Mouse (Mus musculus): Measurements from ENCODE around the gene Hprt. TPM values are rescaled to one million over a fixed set of nuclear protein-coding genes. Genes with fewer than 3 reads are reported as not detected.

The Hprt gene
- polyA plus RNA-seq, 1 experiment = 6.2 TPM

- Histone ChIP-seq H3K36me3 (ENCODE audit: control insufficient read depth, insufficient read depth, low read length) (no peaks in the 10 kb centered on the region), H3K27ac (ENCODE audit: control insufficient read depth, insufficient read depth, low read depth, low read length) (no peak overlapping the region), H3K27me3 (ENCODE audit: control insufficient read depth, insufficient read depth, low read length) (no peaks in the 10 kb centered on the region), H3K4me3 (ENCODE audit: control insufficient read depth, low read depth, low read length) (no peak overlapping the region), H3K4me1 (ENCODE audit: control insufficient read depth, insufficient read depth, low read length) (no peaks in the 10 kb centered on the region; the same call in 1 of the 2 replicates)
- TF ChIP-seq POLR2A (IDR thresholded peaks at IDR 0.05; ENCODE audit: control insufficient read depth, low read depth, low read length) (no peak), CTCF (IDR thresholded peaks at IDR 0.05; ENCODE audit: control insufficient read depth, insufficient read depth, insufficient replicate concordance, low read depth, low read length) (no peak)
Measured at GRCm38 (mm10) chrX:53041006-53041405, 53.1 kb downstream of the Hprt start.

- no peak overlapping the region for H3K4me3 ChIP-seq (ENCODE audit: control insufficient read depth, low read depth, low read length)
- no peak overlapping the region; the same call in 1 of the 2 replicates for H3K27ac ChIP-seq (ENCODE audit: control insufficient read depth, insufficient read depth, low read depth, low read length)
- TF ChIP-seq POLR2A (IDR thresholded peaks at IDR 0.05; ENCODE audit: control insufficient read depth, low read depth, low read length) (no peak), CTCF (IDR thresholded peaks at IDR 0.05; ENCODE audit: control insufficient read depth, insufficient read depth, insufficient replicate concordance, low read depth, low read length) (no peak)
- H3K36me3 ChIP-seq (ENCODE audit: control insufficient read depth, insufficient read depth, low read length) = no peaks in the 10 kb centered on the region
- H3K27me3 ChIP-seq (ENCODE audit: control insufficient read depth, insufficient read depth, low read length) = no peaks in the 10 kb centered on the region
- H3K4me1 ChIP-seq (ENCODE audit: control insufficient read depth, insufficient read depth, low read length) = no peaks in the 10 kb centered on the region; the same call in 1 of the 2 replicates
Measured at GRCm38 (mm10) chrX:53045187-53045903, 57.4 kb downstream of the Hprt start.

- H3K4me1 ChIP-seq (ENCODE audit: control insufficient read depth, insufficient read depth, low read length) = no peaks in the 10 kb centered on the region; the same call in 1 of the 2 replicates
- H3K36me3 ChIP-seq (ENCODE audit: control insufficient read depth, insufficient read depth, low read length) = no peaks in the 10 kb centered on the region
- H3K27me3 ChIP-seq (ENCODE audit: control insufficient read depth, insufficient read depth, low read length) = no peaks in the 10 kb centered on the region
- H3K4me3 ChIP-seq (ENCODE audit: control insufficient read depth, low read depth, low read length) = no peak overlapping the region
- TF ChIP-seq POLR2A (IDR thresholded peaks at IDR 0.05; ENCODE audit: control insufficient read depth, low read depth, low read length) = no peak
- TF ChIP-seq CTCF (IDR thresholded peaks at IDR 0.05; ENCODE audit: control insufficient read depth, insufficient read depth, insufficient replicate concordance, low read depth, low read length) = no peak
- H3K27ac ChIP-seq (ENCODE audit: control insufficient read depth, insufficient read depth, low read depth, low read length) = no peak overlapping the region
Measured at GRCm38 (mm10) chrX:53046033-53046432, 58.1 kb downstream of the Hprt start.

GRCm38 (mm10) chrX:53046911-53047310 is 59.0 kb downstream of the Hprt start:
- no peaks in the 10 kb centered on the region for H3K27me3 ChIP-seq (ENCODE audit: control insufficient read depth, insufficient read depth, low read length)
- H3K4me3 ChIP-seq (ENCODE audit: control insufficient read depth, low read depth, low read length) = no peak overlapping the region
- no peaks in the 10 kb centered on the region; the same call in 1 of the 2 replicates for H3K4me1 ChIP-seq (ENCODE audit: control insufficient read depth, insufficient read depth, low read length)
- no peak for TF ChIP-seq CTCF (IDR thresholded peaks at IDR 0.05; ENCODE audit: control insufficient read depth, insufficient read depth, insufficient replicate concordance, low read depth, low read length)
- no peak for TF ChIP-seq POLR2A (IDR thresholded peaks at IDR 0.05; ENCODE audit: control insufficient read depth, low read depth, low read length)
- H3K27ac ChIP-seq (ENCODE audit: control insufficient read depth, insufficient read depth, low read depth, low read length) = no peak overlapping the region
- H3K36me3 ChIP-seq (ENCODE audit: control insufficient read depth, insufficient read depth, low read length) = no peaks in the 10 kb centered on the region

- H3K27me3 ChIP-seq (ENCODE audit: control insufficient read depth, insufficient read depth, low read length) = no peaks in the 10 kb centered on the region
- H3K27ac ChIP-seq (ENCODE audit: control insufficient read depth, insufficient read depth, low read depth, low read length) = no peak overlapping the region
- no peak overlapping the region for H3K4me3 ChIP-seq (ENCODE audit: control insufficient read depth, low read depth, low read length)
- H3K4me1 ChIP-seq (ENCODE audit: control insufficient read depth, insufficient read depth, low read length) = peaks cover 11% of the 10 kb centered on the region
- no peaks in the 10 kb centered on the region for H3K36me3 ChIP-seq (ENCODE audit: control insufficient read depth, insufficient read depth, low read length)
- TF ChIP-seq CTCF (IDR thresholded peaks at IDR 0.05; ENCODE audit: control insufficient read depth, insufficient read depth, insufficient replicate concordance, low read depth, low read length) = no peak
- TF ChIP-seq POLR2A (IDR thresholded peaks at IDR 0.05; ENCODE audit: control insufficient read depth, low read depth, low read length) = no peak
Measured at GRCm38 (mm10) chrX:53049196-53049595, 61.3 kb downstream of the Hprt start.

- H3K27ac ChIP-seq (ENCODE audit: control insufficient read depth, insufficient read depth, low read depth, low read length) = no peak overlapping the region
Measured at GRCm38 (mm10) chrX:53050353-53050752, 62.4 kb downstream of the Hprt start.

GRCm38 (mm10) chrX:53052652-53053500 is 64.9 kb downstream of the Hprt start:
- H3K27me3 ChIP-seq (ENCODE audit: control insufficient read depth, insufficient read depth, low read length) = no peaks in the 10 kb centered on the region
- peaks cover 16% of the 10 kb centered on the region for H3K4me1 ChIP-seq (ENCODE audit: control insufficient read depth, insufficient read depth, low read length)
- TF ChIP-seq POLR2A (IDR thresholded peaks at IDR 0.05; ENCODE audit: control insufficient read depth, low read depth, low read length) (no peak), CTCF (IDR thresholded peaks at IDR 0.05; ENCODE audit: control insufficient read depth, insufficient read depth, insufficient replicate concordance, low read depth, low read length) (no peak)
- no peak overlapping the region for H3K4me3 ChIP-seq (ENCODE audit: control insufficient read depth, low read depth, low read length)
- peak overlapping the region; percentile 39; the same call in 1 of the 2 replicates for H3K27ac ChIP-seq (ENCODE audit: control insufficient read depth, insufficient read depth, low read depth, low read length)
- no peaks in the 10 kb centered on the region for H3K36me3 ChIP-seq (ENCODE audit: control insufficient read depth, insufficient read depth, low read length)

More at GRCm38 (mm10) chrX:53050353-53050752, 62.4 kb downstream of the Hprt start:
- H3K27me3 ChIP-seq (ENCODE audit: control insufficient read depth, insufficient read depth, low read length) = no peaks in the 10 kb centered on the region
- no peaks in the 10 kb centered on the region for H3K36me3 ChIP-seq (ENCODE audit: control insufficient read depth, insufficient read depth, low read length)
- H3K4me3 ChIP-seq (ENCODE audit: control insufficient read depth, low read depth, low read length) = no peak overlapping the region
- TF ChIP-seq CTCF (IDR thresholded peaks at IDR 0.05; ENCODE audit: control insufficient read depth, insufficient read depth, insufficient replicate concordance, low read depth, low read length) (no peak), POLR2A (IDR thresholded peaks at IDR 0.05; ENCODE audit: control insufficient read depth, low read depth, low read length) (no peak)
- peaks cover 12% of the 10 kb centered on the region for H3K4me1 ChIP-seq (ENCODE audit: control insufficient read depth, insufficient read depth, low read length)

Data from testis, adult 2 months (tissue).